Mouse (Mus musculus) left cerebral cortex, postnatal 36 days (tissue): Measurements from ENCODE around the gene A830005F24Rik. TPM values are rescaled to one million over a fixed set of nuclear protein-coding genes. Genes with fewer than 3 reads are reported as not detected.

Experiments
- DNase-seq, 2 experiments: peaks; one replicate each; pipeline ENCODE4 v3.0.0; 2021 to 2022; ENCODE audit warnings: low spot score in 2 of 2, mixed read lengths in 1 of 2
- intact Hi-C: fragments of 180-260 bp; cut with DNase I; formaldehyde crosslinking; loops from one replicate; pipeline ENCODE4 v1.15.1; 2025
- microRNA-seq: library from miRNA; unstranded; fragments of <30 nt; microRNA quantifications from one replicate; pipeline ENCODE4 v1.2.0, GENCODE M21; 2022
- total RNA-seq, 2 experiments: library from RNA; stranded (reverse); gene quantifications; 2 replicates each; pipeline ENCODE4 v1.2.3; 2021

Gene A830005F24Rik
- total RNA-seq, 2 experiments from 2014 or later, result 1.8 to 2.0 TPM

GRCm38 (mm10) chr13:48533441-48533840 is 20.1 kb downstream of the A830005F24Rik start:
- intact Hi-C loops, result no loop called here

GRCm38 (mm10) chr13:48540488-48540887 is 27.1 kb downstream of the A830005F24Rik start:
- intact Hi-C loops, result no loop called here

More at GRCm38 (mm10) chr13:48533441-48533840, 20.1 kb downstream of the A830005F24Rik start:
- no peak for DNase-seq

DNA sequence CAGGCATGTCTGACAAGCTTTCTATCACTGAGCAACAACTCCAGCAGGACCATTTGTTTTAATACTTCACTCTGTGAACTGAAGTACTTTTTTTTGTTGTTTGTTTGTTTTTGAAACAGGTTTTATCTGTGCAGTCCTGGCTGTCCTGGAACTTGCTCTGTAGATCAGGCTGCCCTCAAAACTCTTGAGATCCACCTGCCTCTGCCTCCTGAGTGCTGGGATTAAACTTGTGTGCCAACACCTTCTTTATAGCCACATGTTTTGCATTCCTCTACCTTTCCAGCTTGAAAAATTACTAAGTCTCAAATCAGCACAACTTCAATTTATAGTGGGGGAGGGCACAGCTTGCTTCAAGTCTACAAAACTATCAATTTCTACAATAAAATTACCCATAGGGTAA is 31.0 kb downstream of the A830005F24Rik start:
- no peak for DNase-seq
- intact Hi-C loops, result no loop called here

More at GRCm38 (mm10) chr13:48540488-48540887, 27.1 kb downstream of the A830005F24Rik start:
- DNase-seq, result no peak

- DNase-seq, result no peak
- intact Hi-C loops, result no loop called here
Measured at GRCm38 (mm10) chr13:48544867-48545266, 31.5 kb downstream of the A830005F24Rik start.

DNA sequence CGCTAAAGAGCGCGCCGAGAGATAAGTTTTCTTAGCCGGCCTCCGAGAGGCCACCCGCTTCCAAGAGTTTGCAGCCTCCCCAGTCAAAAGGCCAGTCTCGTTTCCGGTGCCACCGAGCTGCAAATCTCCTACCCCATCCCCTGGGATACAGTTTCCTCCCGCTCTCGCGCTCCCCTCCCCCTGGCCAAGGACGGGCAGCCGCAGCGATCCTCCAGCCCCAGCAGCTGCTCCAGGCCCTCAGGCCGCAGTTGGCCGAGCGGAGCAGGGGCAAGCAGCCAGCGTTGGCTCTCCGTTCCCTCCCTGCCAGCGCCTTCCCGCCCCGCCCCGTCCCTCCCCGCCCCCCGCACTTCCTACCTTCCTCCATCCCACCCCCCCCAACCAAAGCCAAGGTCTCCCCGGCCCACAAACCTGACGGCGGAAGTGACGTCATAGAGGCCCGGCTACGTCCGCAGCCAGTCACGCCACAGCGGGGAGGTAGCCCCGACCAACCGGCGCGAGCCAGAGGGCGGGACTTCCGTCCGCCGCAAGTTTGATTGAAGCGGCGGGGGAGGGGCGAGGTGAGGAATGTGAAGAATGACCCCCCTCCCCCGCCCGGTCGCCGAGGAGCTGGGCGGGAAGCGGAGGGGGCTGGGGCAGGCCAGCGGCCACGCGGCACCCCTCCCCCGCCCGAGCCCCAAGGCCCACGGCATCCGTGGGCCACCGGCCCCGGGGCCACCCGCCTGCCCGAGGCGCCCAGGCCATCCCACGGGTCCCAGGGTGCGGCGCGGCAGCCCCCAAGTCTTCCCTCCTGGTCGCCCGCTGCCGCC is 32.3 kb downstream of the A830005F24Rik start:
- DNase-seq, result peak; percentile 94 to 95
- intact Hi-C loops, result no loop called here

GRCm38 (mm10) chr13:48546330-48546917 is 33.1 kb downstream of the A830005F24Rik start:
- intact Hi-C loops, result no loop called here
- peak; percentile 99 to 100 for DNase-seq

DNA sequence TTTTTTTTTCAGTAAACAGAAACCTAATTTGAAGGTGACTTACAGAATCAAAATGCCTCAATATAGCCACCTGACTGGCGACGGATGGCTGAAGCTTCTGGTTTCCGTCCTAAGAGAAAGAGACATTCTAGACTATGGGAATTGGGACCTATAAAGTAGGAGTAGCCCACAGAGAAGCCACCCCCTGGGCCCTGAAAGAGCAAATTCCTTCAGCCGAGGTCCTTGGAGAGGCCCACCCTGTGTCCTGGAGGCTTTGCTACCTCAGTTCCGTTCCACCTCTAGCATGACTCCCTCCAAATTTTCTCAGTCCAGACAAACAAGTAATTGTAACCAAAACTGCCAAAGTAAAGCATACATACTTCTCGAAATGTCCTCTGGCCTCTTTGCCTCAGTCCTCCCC is 34.3 kb downstream of the A830005F24Rik start:
- intact Hi-C loops, result no loop called here
- DNase-seq, result no peak

DNA sequence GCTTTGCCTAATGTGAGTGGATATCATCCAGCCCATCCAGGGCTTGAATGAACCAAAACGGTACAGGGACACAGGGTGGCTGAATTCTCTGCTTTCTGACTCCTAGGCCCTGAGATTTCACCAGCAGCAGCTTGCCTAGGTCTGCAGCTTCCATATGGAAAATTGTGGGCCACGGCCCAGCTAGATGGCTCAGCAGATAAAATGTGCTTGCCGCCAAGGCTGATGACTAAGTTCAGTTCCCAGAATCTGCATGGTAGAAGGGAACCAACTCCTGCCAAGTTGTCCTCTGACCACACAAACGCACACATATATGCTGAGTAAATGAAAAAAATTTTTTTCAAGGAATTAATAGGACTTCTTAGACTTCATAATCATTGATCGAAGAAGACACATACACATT is 34.9 kb downstream of the A830005F24Rik start:
- intact Hi-C loops, result no loop called here

GRCm38 (mm10) chr13:48552181-48553090 is 39.1 kb downstream of the A830005F24Rik start:
- DNase-seq, result peak; percentile 91 to 93
- intact Hi-C loops, result loop anchor here (5.0 kb wide), 1 partner anchor 40 kb away; no protein-coding TSS in a partner anchor

More for the DNA sequence above, 34.9 kb downstream of the A830005F24Rik start:
- DNase-seq, result peak in 1 of 2 experiments; percentile 19

GRCm38 (mm10) chr13:48553511-48553910 is 40.1 kb downstream of the A830005F24Rik start:
- intact Hi-C loops, result loop anchor here (5.0 kb wide), 1 partner anchor 39 kb away; no protein-coding TSS in a partner anchor
- DNase-seq, result no peak

DNA sequence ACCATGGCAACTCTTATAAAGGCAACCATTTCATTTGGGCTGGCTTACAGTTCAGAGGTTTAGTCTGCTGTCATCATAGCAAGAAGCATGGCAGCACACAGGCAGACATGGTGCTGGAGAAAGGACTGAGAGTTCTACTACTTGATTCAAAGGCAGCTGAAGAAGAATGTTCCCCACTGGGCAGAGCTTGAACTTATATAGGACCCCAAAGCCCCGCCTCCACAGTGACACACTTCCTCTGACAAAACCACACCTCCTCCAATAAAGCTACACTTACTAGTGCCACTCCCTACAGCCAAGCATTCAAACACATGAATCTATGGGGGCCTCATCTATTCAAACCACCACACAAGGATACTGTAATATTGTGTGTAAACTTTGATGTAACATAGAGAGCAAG is 41.2 kb downstream of the A830005F24Rik start:
- intact Hi-C loops, result loop anchor here (5.0 kb wide), 1 partner anchor 38 kb away; no protein-coding TSS in a partner anchor
- no peak for DNase-seq

DNA sequence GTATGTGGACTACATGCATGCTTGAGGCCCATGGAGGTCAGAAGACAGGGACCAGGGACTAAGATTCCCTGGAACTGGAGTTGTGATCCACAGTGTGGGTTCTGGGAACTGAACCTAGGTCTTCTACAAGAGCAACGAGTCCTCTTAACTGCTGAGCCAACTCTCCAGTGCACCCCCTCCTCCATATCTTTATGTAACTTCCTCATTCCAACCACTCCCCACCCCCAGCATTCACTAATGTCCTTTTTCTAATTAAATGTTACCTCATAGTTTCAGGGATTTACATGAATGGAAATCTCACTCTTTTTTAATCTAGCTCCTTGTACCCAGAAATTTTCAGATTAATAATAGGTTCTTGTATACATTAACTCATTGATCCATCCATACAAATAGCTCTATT is 42.6 kb downstream of the A830005F24Rik start:
- intact Hi-C loops, result no loop called here
- no peak for DNase-seq

DNA sequence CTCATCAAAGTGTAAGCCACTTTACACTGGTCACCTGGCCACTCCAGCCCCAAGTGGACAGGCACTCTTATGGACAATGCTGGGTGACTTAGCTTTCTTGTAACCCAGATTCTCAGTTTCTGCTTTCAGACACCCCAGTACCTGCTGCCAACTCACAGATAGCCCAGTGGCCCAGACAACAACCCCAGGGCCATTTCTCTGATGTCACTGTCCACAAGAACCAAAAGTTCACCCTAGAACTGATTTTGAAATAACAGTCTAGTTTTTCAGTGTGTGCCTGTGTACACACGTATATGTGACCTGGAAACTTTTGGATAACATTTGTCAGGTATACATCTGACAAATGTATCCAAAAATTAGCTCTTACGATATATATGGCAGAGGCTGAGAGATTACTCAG is 48.1 kb downstream of the A830005F24Rik start:
- intact Hi-C loops, result no loop called here
- no peak for DNase-seq

- no peak for DNase-seq
- intact Hi-C loops, result no loop called here
Measured at GRCm38 (mm10) chr13:48562336-48562735, 49.0 kb downstream of the A830005F24Rik start.

Small RNA genes within 50 kb of the gene (microRNA-seq; reads per million reads assigned to microRNA genes)
- gene Gm24111 (not detected), gene Mirlet7a-1 (497 reads per million, percentile 72 among the genes with 10 or more reads in this experiment), gene Mirlet7d (38,369 reads per million, percentile 99 among the genes with 10 or more reads in this experiment), gene Mirlet7f-1 (not detected)

Other genes with a start within 250 kb of the A830005F24Rik start
- 10 to 100 TPM; 19.3 to 27.6 TPM for gene Zfp169, start 119 bp upstream of the A830005F24Rik start, total RNA-seq
- 10 to 100 TPM; 23.5 to 28.9 TPM for gene Ptpdc1, start 112.1 kb downstream of the A830005F24Rik start, total RNA-seq
- gene Barx1, start 149.4 kb downstream of the A830005F24Rik start, total RNA-seq, result not detected